Comparison of ENCODE assay signal across 16 mouse cellular contexts in genomic region chr16:42718452-42718851, GRCm38 (mm10).
DNase-seq lines count a peak whose midpoint lies in the region; ATAC-seq and TF ChIP-seq lines count a peak whose summit lies in the region.
"Had no signal": no experiment of that assay in that cellular context is flagged by ENCODE, and none has a peak within 500 bp of the region (broad histone marks: within the 10 kb centered on the region; RNA-seq: fewer than 3 reads in every experiment).

No protein-coding gene starts in this region.

- no peak for DNase-seq in frontal cortex, postnatal 10 days (ENCODE audit: low spot score in 2 of 2)
- peak; percentile 48 for DNase-seq in brain, embryonic 14.5 days (ENCODE audit: low read depth)
- DNase-seq in gastrocnemius, adult 18-20 months (ENCODE audit: low spot score), result no peak
- no peak for DNase-seq in cerebellum, adult 11-12 months
- no peak for DNase-seq in lung, postnatal 36 days
- DNase-seq: spleen, adult 18-20 months; thymus, postnatal 4 days had no signal

- H3K9me3 ChIP-seq in hindbrain, embryonic 13.5 days, result no peaks in the 10 kb centered on the region
- H3K9me3 ChIP-seq in midbrain, embryonic 15.5 days, result no peaks in the 10 kb centered on the region
- H3K9me3 ChIP-seq: heart, embryonic 15.5 days; kidney, embryonic 15.5 days; limb, embryonic 12.5 days; liver, embryonic 15.5 days had no signal

- H3K9ac ChIP-seq in hindbrain, embryonic 13.5 days, result no peak overlapping the region
- H3K9ac ChIP-seq in midbrain, embryonic 15.5 days, result no peak overlapping the region
- H3K9ac ChIP-seq: heart, embryonic 15.5 days; kidney, embryonic 15.5 days; limb, embryonic 12.5 days; liver, embryonic 15.5 days had no signal

- H3K36me3 ChIP-seq in hindbrain, embryonic 13.5 days, result no peaks in the 10 kb centered on the region
- H3K36me3 ChIP-seq in midbrain, embryonic 15.5 days (replicated peaks), result no peaks in the 10 kb centered on the region
- H3K36me3 ChIP-seq: heart, embryonic 15.5 days; kidney, embryonic 15.5 days; limb, embryonic 12.5 days; liver, embryonic 15.5 days had no signal

- TF ChIP-seq POLR2A in brain, embryonic 14.5 days (IDR thresholded peaks at IDR 0.05; ENCODE audit: borderline replicate concordance, extremely low read depth, insufficient read depth, insufficient read length, poor library complexity, severe bottlenecking), result no peak

- no peaks in the 10 kb centered on the region for H3K27me3 ChIP-seq in hindbrain, embryonic 13.5 days
- H3K27me3 ChIP-seq in midbrain, embryonic 15.5 days (replicated peaks), result no peaks in the 10 kb centered on the region
- H3K27me3 ChIP-seq: heart, embryonic 15.5 days; kidney, embryonic 15.5 days; limb, embryonic 12.5 days; liver, embryonic 15.5 days had no signal

- peak; percentile 58 for ATAC-seq in frontal cortex, adult (ENCODE audit: low TSS enrichment)
- no peak for ATAC-seq in hindbrain, embryonic 13.5 days (ENCODE audit: low FRiP score)
- ATAC-seq in midbrain, embryonic 15.5 days (replicated peaks), result peak; percentile 30; the same call in 1 of the 2 replicates
- ATAC-seq: inflammation-experienced regulatory T-cells, adult 6 months had no signal

- H3K4me3 ChIP-seq in hindbrain, embryonic 13.5 days, result no peak overlapping the region
- H3K4me3 ChIP-seq in midbrain, embryonic 15.5 days, result no peak overlapping the region
- H3K4me3 ChIP-seq: heart, embryonic 15.5 days; kidney, embryonic 15.5 days; limb, embryonic 12.5 days; liver, embryonic 15.5 days had no signal

- no peak overlapping the region for H3K4me2 ChIP-seq in hindbrain, embryonic 13.5 days
- no peak overlapping the region for H3K4me2 ChIP-seq in midbrain, embryonic 15.5 days
- H3K4me2 ChIP-seq: heart, embryonic 15.5 days; kidney, embryonic 15.5 days; limb, embryonic 12.5 days; liver, embryonic 15.5 days had no signal

- H3K27ac ChIP-seq in hindbrain, embryonic 13.5 days, result peak overlapping the region; percentile 77
- H3K27ac ChIP-seq in midbrain, embryonic 15.5 days, result peak overlapping the region; percentile 90
- H3K27ac ChIP-seq: heart, embryonic 15.5 days; kidney, embryonic 15.5 days; limb, embryonic 12.5 days; liver, embryonic 15.5 days; stomach, postnatal 0 days had no signal

- 46% methylated on average over 7 of the region's 7 CpGs for WGBS in hindbrain, embryonic 13.5 days
- 29% methylated on average over 7 of the region's 7 CpGs for WGBS in midbrain, embryonic 15.5 days

- no peak for TF ChIP-seq CTCF in brain, embryonic 14.5 days (IDR thresholded peaks at IDR 0.05; ENCODE audit: borderline replicate concordance, extremely low read depth, insufficient read depth, insufficient read length)

- H3K4me1 ChIP-seq in hindbrain, embryonic 13.5 days (replicated peaks), result peaks cover 28% of the 10 kb centered on the region
- H3K4me1 ChIP-seq in midbrain, embryonic 15.5 days, result peaks cover 31% of the 10 kb centered on the region
- H3K4me1 ChIP-seq: heart, embryonic 15.5 days; kidney, embryonic 15.5 days; limb, embryonic 12.5 days; liver, embryonic 15.5 days had no signal
